Mouse (Mus musculus): ENCODE results near the gene Lta. TPM values are rescaled to one million over a fixed set of nuclear protein-coding genes. Genes with fewer than 3 reads are reported as not detected.
A peak's percentile ranks its signal among the peaks of the same experiment; 100 is the strongest.

Lta gene
- polyA plus RNA-seq, 1 experiment from 2014 or later, result 0.09 TPM

GRCm38 (mm10) chr17:35173329-35173728, 31.8 kb downstream of the Lta start:
- 0 out of 2 replicates have a peak, but pooled peaks cover 5% of the 10 kb centered on the region for H3K4me1 ChIP-seq (replicated peaks)
- no peak overlapping the region for H3K4me2 ChIP-seq
- H3K36me3 ChIP-seq, result no peaks in the 10 kb centered on the region
- 61% methylated on average over 3 of the region's 3 CpGs for WGBS
- ATAC-seq (replicated peaks; ENCODE audit: insufficient number of reproducible peaks, insufficient read depth, low FRiP score, low read depth), result no peak
- no peak overlapping the region for H3K9ac ChIP-seq
- peak overlapping the region; percentile 6; the same call in 1 of the 2 replicates for H3K27ac ChIP-seq
- no peaks in the 10 kb centered on the region for H3K9me3 ChIP-seq (replicated peaks)
- H3K4me3 ChIP-seq, result no peak overlapping the region
- H3K27me3 ChIP-seq, result no peaks in the 10 kb centered on the region

DNA sequence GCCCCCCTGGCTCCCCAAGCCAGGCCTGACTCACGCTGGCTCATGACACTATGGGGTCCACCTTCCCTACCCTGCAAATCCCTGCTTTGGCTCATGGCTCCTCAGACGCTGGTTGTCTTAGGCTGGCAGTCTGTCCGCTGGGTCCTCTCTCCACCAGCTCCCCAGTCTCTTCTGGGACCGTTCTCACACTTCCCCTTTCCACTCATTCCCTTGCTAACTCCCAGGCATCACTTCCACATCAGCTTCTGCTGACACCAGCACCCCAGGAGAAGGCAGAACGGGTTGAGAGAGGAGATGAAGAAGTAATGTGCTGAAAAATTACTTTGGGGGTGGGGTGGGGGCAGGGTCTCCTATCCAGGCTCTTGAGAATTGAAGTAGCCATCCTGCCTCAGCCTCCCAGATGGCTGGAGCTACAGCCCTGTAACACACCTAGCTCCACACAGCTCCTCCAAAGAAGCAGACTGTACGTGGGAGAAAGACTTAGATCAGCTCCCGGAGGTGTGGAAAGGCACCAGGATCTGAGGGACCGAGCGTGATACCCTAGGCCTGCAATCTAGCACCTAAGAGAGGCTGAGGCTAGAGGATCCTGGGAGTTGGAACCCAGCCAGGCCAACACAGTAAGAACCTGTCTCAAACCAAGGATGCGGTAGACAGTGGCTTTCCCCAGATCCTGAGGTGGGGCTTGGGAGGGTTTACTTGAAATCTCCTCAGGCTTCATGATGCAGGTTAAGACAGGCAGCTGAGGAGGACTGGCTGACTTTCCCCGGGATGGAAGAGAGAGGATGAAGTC, 32.5 kb downstream of the Lta start:
- no peak overlapping the region for H3K4me3 ChIP-seq
- H3K36me3 ChIP-seq, result no peaks in the 10 kb centered on the region
- H3K9me3 ChIP-seq (replicated peaks), result no peaks in the 10 kb centered on the region
- no peaks in the 10 kb centered on the region for H3K27me3 ChIP-seq
- 50% methylated on average over 11 of the region's 11 CpGs for WGBS
- H3K27ac ChIP-seq, result peak overlapping the region; percentile 6; the same call in 1 of the 2 replicates
- H3K4me2 ChIP-seq, result no peak overlapping the region
- no peak for ATAC-seq (replicated peaks; ENCODE audit: insufficient number of reproducible peaks, insufficient read depth, low FRiP score, low read depth)
- no peak overlapping the region for H3K9ac ChIP-seq
- H3K4me1 ChIP-seq (replicated peaks), result 0 out of 2 replicates have a peak, but pooled peaks cover 5% of the 10 kb centered on the region

DNA sequence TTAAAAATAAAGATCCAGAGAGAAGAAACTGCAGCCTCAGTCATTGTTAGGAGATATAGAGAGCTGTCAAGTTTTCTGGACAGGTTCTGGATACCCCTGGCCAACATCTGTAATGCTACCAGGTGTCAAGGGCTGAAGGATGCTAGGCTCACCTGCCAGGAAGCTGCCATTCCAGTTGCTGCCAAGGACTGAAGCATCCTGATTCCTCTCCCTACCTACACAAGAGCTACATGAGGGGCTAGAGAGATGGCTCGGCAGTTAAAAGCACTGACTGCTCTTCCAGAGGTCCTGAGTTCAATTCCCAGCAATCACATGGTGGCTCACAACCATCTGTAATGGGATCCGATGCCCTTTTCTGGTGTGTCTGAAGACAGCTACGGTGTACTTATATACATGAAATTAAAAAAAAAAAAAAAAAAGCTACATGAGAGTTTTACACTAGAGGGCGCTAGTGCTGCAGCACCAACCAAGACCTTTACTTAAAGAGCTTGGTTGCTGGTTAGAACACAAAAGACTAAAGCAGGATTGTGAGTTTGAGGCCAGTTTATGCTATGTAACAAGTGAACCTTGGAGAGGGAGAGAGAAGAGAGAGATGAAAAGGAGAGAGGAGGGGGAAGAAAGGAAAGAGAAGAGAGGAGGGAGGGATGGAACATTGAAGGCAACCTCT, 36.5 kb downstream of the Lta start:
- H3K9ac ChIP-seq, result no peak overlapping the region
- no peaks in the 10 kb centered on the region for H3K27me3 ChIP-seq
- 17% methylated on average over 4 of the region's 4 CpGs for WGBS

DNA sequence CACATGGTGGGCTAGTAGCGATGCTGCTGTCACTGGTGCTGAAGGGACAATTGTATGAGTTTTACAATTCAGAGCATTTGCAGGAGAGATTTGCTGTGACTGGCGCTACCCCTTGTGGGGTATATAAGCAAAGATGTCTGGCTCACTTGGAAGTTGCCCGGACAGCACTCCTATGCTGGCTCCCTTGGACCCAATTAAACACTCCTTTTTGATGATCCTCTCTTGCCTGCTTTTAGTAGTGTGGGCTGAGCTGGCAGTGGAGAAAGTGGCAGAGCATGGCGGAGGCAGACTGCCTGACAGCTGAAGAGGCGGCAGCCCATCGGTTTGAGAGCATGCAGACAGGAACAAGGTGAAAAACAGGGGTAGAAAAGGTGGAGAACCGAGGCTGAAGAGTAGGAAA, 37.4 kb downstream of the Lta start:
- ATAC-seq (replicated peaks; ENCODE audit: insufficient number of reproducible peaks, insufficient read depth, low FRiP score, low read depth), result no peak
- H3K4me2 ChIP-seq, result no peak overlapping the region
- H3K9me3 ChIP-seq (replicated peaks), result no peaks in the 10 kb centered on the region
- H3K36me3 ChIP-seq, result no peaks in the 10 kb centered on the region
- no peak overlapping the region for H3K9ac ChIP-seq
- H3K4me1 ChIP-seq (replicated peaks), result peaks cover 21% of the 10 kb centered on the region
- H3K27ac ChIP-seq, result no peak overlapping the region
- no peak overlapping the region for H3K4me3 ChIP-seq
- no peaks in the 10 kb centered on the region for H3K27me3 ChIP-seq
- 81% methylated on average over 7 of the region's 7 CpGs for WGBS

More for the DNA sequence above, 36.5 kb downstream of the Lta start:
- no peak overlapping the region for H3K4me2 ChIP-seq
- H3K9me3 ChIP-seq (replicated peaks), result no peaks in the 10 kb centered on the region
- no peak for ATAC-seq (replicated peaks; ENCODE audit: insufficient number of reproducible peaks, insufficient read depth, low FRiP score, low read depth)
- no peak overlapping the region for H3K4me3 ChIP-seq
- H3K27ac ChIP-seq, result no peak overlapping the region
- no peaks in the 10 kb centered on the region for H3K36me3 ChIP-seq
- peaks cover 16% of the 10 kb centered on the region for H3K4me1 ChIP-seq (replicated peaks)

DNA sequence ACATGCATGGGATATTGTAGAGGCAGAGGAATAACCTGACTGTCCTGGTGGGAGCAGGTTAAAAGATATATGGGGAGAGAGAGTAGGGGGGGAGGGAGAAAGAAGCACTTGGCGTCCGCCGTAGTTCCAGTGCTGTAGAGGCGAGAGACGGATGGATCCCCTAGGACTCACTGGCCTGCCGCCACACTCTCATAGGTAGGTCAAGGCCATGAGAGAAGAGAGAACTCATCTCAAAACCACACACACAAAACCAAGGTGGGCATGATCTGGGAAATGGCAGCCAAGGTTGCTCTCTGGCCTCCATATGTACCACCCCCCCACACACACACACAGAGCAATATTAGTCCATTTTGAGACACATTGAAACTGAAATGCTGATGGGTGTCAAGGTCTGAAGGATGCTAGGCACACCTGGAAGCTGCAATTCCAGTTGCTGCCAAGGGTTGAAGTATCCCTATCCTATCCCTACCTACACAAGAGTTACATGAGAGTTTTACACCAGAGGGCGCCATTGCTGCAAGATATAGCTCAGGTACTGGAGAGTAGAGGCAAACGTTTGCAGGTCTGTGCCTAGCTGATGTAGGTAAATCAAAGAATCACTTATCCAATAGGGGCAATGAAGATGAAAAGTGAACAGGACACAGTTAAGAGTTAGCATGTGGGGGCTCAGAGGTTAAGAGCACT, 38.7 kb downstream of the Lta start:
- peaks cover 30% of the 10 kb centered on the region for H3K4me1 ChIP-seq (replicated peaks)
- no peaks in the 10 kb centered on the region for H3K9me3 ChIP-seq (replicated peaks)
- peaks cover 2% of the 10 kb centered on the region for H3K36me3 ChIP-seq
- peak overlapping the region; percentile 97 for H3K27ac ChIP-seq
- peak overlapping the region; percentile 92; the same call in 1 of the 2 replicates for H3K4me3 ChIP-seq
- H3K4me2 ChIP-seq, result 0 out of 2 replicates have a peak overlapping the region, but pooled peaks have one; percentile 61
- WGBS, result 72% methylated on average over 8 of the region's 8 CpGs
- 0 out of 2 replicates have a peak overlapping the region, but pooled peaks have one; percentile 47 for H3K9ac ChIP-seq
- no peak for ATAC-seq (replicated peaks; ENCODE audit: insufficient number of reproducible peaks, insufficient read depth, low FRiP score, low read depth)
- no peaks in the 10 kb centered on the region for H3K27me3 ChIP-seq

DNA sequence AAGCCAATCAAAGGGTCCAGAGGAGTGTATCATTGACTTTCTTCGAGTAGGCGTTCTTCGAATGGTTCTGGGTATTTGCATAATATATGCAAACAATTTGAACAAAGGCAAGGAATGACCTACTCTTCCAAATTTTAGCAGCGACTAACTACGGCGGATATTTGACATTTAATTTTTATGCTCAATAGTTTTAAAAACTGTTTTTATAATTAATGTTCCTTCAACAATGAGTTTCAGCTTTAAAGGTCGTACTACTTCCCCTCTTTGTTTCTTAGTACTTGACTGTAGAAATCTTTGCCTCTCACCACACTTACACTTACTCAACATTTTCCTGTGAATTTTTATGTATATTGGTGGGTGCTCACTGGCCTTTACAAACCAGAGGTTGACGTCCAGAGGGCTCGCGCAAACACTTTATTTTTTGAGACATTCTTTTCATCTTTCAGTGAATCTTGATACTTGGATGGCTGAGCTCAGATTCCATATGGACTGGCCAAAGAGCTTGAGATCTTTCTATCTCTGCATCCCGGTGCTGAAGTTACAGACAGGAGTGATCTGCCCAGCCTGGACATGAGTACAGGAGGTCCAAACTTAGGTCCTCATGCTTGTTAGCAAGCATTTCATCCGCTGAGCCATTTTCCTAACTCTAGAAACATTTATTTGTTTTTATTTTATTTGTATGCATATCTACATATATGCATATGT, 39.5 kb downstream of the Lta start:
- peaks cover 11% of the 10 kb centered on the region for H3K36me3 ChIP-seq
- H3K4me3 ChIP-seq, result peak overlapping the region; percentile 92
- no peak for ATAC-seq (replicated peaks; ENCODE audit: insufficient number of reproducible peaks, insufficient read depth, low FRiP score, low read depth)
- H3K9me3 ChIP-seq (replicated peaks), result no peaks in the 10 kb centered on the region
- 21% methylated on average over 12 of the region's 12 CpGs for WGBS
- peak overlapping the region; percentile 47 for H3K9ac ChIP-seq
- H3K27me3 ChIP-seq, result no peaks in the 10 kb centered on the region
- H3K4me1 ChIP-seq (replicated peaks), result peaks cover 31% of the 10 kb centered on the region
- H3K4me2 ChIP-seq, result peak overlapping the region; percentile 61
- peak overlapping the region; percentile 97 for H3K27ac ChIP-seq

DNA sequence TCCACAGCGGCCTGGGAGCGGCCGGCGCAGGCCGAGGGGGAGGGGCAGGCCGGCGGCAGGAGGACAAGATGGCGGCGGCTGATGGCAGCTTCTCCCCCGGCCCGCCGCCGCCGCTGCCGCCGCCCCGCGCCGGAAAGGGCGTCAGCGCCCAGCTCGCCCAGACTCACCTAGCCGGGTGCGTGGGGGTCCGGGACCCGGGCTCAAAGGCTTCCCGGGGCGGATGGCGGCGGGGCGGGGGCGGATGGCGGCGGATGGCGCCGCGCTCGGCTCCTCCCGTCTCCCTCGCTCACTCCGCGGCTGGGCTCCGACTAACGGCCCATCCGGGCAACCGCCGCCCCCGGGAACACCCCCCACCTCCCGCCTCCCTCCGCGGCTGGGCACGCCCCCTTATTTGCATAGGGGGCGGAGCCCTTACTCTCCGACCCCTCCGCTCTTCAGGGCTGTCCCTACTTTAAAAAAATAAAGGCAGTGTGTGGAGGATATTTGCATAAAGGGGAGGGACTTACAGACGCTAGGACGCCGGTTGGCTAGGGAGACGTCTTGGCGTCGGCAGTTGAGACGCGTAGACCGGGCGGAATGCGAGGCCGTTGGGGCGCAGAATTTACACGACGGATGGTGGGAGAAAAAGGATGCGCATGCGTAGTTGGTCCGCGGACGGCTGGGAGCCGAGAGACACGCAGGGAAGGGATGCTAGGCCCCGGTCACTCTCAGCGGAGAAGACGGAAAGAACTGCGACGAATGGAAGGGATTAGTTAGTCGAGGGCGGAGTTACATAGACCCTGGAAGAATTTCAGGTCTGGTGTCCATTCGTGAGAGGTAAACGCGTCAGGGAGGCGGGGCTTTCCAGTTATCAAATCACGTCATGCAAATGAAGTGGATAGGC, 40.3 kb downstream of the Lta start, which contains the start of gene Prrc2a:
TSS of gene Prrc2a (minus strand) at position 330 of the 883 bp plus-strand sequence.
- H3K36me3 ChIP-seq, result peaks cover 19% of the 10 kb centered on the region
- peak; percentile 97 for ATAC-seq (replicated peaks; ENCODE audit: insufficient number of reproducible peaks, insufficient read depth, low FRiP score, low read depth)
- H3K4me3 ChIP-seq, result peak within 1 kb of the TSS; percentile 92
- peaks cover 31% of the 10 kb centered on the region for H3K4me1 ChIP-seq (replicated peaks)
- H3K9me3 ChIP-seq (replicated peaks), result no peaks in the 10 kb centered on the region
- under 1% methylated on average over 77 of the region's 89 CpGs for WGBS
- H3K27ac ChIP-seq, result peak within 1 kb of the TSS; percentile 97
- peak within 1 kb of the TSS; percentile 92 for H3K4me2 ChIP-seq
- no peaks in the 10 kb centered on the region for H3K27me3 ChIP-seq
- peak within 1 kb of the TSS; percentile 98 for H3K9ac ChIP-seq

GRCm38 (mm10) chr17:35164218-35164567, 41.0 kb downstream of the Lta start:
- H3K36me3 ChIP-seq, result peaks cover 25% of the 10 kb centered on the region
- no peaks in the 10 kb centered on the region for H3K27me3 ChIP-seq
- peaks cover 31% of the 10 kb centered on the region for H3K4me1 ChIP-seq (replicated peaks)
- peak overlapping the region; percentile 92 for H3K4me3 ChIP-seq
- peak overlapping the region; percentile 92 for H3K4me2 ChIP-seq
- peak overlapping the region; percentile 98 for H3K9ac ChIP-seq
- no peaks in the 10 kb centered on the region for H3K9me3 ChIP-seq (replicated peaks)
- ATAC-seq (replicated peaks; ENCODE audit: insufficient number of reproducible peaks, insufficient read depth, low FRiP score, low read depth), result no peak
- WGBS, result under 1% methylated on average over 28 of the region's 28 CpGs
- H3K27ac ChIP-seq, result peak overlapping the region; percentile 97

DNA sequence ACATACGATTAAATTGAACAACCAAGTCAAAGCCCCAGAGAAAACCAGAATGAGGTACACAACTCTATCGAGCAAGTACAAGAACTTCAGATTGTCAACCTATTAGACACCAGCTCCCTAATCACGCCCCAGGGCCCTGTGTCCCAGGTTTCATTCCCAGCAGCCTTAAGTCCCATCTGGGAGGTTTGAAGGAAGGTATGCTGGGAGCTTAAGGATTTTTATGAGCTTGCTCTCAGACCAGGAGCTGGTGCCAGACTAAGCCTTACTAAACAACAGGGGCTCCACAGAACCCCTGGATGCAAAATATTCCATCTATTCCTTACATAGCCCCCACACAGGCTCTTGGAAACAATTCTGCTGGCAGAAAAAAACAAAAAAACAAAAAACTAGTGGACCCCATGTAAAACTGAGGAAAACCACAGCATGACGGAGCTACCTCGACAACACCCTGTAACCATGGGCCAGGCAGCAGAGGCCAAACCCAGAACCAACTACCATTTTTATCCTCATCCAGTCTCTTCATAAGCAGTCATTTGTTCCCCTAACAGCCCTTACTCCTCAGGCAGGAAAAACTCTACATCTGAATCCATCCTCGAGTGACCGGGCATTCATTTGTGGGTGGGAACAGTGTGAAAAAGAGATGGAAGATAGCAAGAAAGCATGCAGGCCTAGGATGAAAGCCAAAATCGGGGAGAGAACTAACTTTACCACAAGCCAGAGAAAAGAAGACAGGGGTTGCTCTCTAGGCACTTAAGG, 41.6 kb downstream of the Lta start:
- Histone ChIP-seq H3K4me2 (peak overlapping the region; percentile 92), H3K36me3 (peaks cover 32% of the 10 kb centered on the region), H3K4me1 (replicated peaks) (peaks cover 31% of the 10 kb centered on the region), H3K9me3 (replicated peaks) (no peaks in the 10 kb centered on the region), H3K4me3 (peak overlapping the region; percentile 92), H3K27ac (peak overlapping the region; percentile 97), H3K9ac (peak overlapping the region; percentile 98), H3K27me3 (no peaks in the 10 kb centered on the region)
- WGBS, result 5% methylated on average over 8 of the region's 8 CpGs
- no peak for ATAC-seq (replicated peaks; ENCODE audit: insufficient number of reproducible peaks, insufficient read depth, low FRiP score, low read depth)

Data from heart, embryonic 15.5 days (tissue).